Mouse (Mus musculus) lung, postnatal 25 days (tissue): Measurements from ENCODE around the gene Runx2.

Experiments used
- DNase-seq: peaks from one replicate; pipeline ENCODE4 v3.0.0; 2022; ENCODE audit warnings: low spot score

Runx2 gene

DNA sequence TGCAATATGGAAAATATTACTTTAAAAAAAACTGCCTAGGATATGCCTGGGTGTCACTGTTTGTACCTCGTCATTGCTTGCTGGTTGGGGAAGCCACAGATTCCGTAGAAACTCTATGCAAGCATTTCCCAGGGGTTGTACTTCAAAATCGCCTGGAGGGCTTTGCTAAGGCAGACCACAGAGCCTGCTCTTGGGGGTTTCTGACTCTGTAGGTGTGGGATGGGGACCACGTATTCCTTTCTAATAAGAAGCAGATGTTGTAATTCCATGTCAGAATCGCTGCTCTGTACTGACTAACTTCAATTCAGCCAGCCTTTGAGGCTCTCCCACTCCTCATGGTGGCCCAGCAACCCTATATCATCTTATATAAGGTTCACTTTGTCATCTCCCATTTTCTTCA lies 46.1 kb downstream of the Runx2 start:
- DNase-seq: no peak

DNA sequence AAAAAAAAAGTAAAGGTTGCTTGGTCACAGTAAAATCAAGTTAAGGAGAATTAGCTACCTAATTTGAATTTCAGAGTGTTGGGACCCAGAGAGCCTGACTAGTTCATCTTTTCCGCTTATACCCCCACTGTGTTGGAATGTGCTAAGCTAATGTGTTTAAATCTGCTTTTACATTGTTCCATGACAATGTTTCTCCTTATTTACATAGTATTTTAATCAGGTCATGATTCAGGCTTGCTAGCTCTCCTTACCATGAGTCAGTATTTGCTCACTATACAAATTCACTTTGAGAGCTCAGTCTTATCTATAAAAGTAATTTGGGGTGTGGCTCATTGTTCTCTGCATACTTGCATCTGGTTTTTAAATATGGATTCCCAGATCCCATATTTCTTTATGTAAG lies 47.2 kb downstream of the Runx2 start:
- no peak for DNase-seq

DNA sequence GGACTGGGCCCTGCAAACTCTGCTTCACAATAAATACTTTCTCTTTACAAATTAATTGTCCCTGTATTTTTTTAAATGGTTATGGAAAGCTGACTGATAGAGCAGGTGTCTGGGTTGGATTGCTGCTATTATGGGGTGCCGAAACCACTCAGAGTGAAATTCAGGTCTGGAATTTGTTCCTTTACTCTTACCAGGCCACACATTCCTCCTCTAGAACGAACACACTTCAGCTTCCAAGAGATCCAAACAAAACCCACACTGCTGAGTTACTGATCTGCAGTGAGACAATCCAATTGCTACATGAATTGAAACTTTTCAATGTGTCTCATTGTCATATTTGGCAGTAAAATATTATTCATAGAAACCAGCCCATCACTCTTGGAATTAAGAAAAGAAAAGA lies 47.6 kb downstream of the Runx2 start:
- DNase-seq: no peak

DNA sequence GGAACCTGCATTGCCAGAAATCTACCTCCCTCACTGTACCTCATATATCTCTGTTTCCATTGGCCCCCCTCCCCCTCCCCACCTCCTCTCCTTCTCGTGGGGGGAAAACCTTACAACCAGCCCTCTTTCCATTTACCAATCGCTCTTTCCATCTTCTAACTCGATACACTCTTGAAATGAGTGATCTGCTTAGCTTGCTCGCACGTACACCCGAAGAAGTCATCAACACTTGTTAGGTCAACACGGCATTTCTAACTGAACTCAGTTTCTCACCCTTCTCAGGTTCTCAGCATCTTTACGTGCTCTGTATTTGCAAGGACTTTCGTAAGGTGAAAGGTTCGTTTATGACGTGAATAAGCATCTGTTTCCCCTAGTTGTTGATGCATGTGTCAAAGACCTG lies 48.3 kb downstream of the Runx2 start:
- DNase-seq: no peak

DNA sequence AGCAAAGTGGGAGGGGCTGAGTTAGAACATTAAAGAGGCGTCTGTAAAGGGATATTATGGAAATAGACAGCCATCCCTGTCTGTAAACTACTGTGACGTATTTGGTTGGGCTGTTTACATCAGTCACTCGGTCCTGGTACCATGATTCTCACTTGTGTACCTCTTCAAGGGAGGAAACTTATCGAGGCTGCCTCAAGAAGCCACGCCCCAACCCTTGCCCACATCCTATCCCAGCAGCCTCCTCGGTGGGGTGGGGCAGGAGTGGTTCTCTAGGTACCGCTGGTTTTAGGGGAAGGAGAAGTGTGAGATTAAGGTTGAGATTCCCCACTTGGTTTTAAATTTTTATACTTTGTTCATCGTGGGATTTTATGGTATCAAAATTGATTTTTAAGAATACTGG lies 69.2 kb downstream of the Runx2 start:
- no peak for DNase-seq

DNA sequence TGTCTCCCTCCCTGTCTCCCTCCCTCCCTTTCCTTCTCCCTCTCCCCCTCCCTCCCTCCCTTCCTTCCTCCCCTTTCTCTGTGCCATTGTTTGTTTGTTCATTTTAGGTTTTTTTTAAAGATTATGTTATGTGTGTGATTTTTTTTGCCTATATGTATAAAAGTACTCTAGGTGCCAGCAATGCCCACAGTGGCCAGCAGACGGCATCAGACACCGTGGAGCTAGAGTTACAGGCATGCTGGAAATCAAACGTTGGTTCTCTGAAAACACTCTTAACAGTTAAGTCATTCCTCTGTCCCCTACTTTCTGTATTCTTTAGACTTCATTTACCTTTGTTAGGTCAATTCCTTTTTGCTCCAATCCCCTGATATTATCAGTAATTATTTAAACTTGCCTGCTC lies 70.8 kb downstream of the Runx2 start:
- no peak for DNase-seq

DNA sequence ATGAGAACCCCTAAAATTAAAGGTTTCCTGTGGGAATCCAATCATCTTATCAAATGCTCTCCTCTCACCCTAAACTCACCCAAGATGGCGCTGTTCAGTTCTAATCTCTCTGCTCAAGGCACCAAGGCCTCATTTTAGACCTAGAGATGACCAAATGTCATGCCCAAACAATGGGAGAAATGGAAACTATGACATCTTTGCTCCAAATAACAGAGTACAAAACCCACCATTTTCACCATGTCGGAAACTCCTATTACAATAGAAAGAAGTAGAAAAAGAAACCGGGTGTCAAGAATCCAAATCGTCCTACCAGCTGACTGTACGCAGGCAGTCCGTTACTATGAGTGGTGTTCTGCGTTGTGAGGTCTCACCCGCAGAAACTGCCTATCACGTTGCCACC lies 72.4 kb downstream of the Runx2 start:
- DNase-seq: no peak

DNA sequence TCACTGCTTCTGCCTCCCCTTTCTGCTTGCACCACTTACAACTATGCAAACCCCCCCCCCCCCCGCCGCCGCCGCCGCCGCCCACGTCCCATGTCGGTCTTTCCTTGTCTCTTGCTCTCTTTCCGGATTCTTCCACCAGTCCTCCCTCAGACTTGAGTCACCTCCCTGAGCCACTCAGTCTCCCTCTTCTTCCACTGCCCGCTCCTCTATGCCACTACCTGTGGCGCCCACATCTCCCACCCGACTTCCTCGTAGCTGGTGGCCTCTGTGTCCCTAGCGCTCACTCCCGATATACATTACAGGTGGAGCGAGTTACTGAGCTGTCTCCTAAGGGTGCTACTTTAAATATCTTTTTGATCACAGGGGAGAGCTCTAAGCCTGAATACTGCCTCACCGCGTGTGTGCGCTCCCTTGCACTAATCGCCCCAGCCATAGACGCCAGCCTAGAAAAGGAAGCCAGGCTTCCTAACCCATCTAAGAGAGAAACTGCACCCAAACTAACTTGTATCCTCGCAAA lies 76.4 kb downstream of the Runx2 start:
- no peak for DNase-seq

DNA sequence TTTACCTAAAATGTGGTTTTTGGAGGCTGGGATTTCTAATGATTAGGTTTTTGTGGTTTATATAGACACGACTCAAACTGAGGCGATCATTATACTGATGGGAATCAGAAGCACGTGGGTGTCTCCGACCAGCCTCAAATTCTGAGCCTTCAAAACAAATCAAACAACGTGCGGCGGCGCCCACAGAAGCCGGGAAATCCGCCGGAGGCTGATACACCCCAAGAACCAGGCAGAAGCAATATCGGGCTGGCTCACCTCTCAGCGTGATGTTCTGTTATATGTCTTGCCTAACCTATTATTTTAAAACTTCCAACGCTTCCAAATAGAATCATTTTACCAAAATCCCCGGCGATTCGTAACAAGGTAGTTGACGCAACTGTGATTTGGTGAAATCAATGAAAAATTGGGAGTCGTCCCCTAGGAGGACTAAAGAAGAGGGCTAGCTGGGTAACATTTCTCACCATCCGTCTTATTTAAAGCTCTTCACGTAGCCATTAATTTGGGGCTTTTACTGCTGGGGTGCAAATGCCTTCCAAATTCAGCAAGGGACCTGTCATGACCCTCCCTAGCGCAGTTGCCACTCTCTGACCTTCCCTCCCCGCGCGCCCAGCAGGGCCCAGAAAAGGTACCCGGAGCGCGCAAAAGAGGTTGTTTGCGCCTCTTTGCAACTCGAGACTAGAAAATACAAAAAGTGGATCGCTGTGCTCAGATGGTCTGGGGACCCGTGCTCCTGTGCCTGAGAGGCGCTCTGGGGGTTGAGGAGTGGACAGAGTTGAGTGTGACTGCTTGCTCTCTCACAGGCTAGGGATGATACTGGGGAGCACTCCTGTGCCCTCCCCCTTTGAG lies 77.1 kb downstream of the Runx2 start:
- DNase-seq: no peak

DNA sequence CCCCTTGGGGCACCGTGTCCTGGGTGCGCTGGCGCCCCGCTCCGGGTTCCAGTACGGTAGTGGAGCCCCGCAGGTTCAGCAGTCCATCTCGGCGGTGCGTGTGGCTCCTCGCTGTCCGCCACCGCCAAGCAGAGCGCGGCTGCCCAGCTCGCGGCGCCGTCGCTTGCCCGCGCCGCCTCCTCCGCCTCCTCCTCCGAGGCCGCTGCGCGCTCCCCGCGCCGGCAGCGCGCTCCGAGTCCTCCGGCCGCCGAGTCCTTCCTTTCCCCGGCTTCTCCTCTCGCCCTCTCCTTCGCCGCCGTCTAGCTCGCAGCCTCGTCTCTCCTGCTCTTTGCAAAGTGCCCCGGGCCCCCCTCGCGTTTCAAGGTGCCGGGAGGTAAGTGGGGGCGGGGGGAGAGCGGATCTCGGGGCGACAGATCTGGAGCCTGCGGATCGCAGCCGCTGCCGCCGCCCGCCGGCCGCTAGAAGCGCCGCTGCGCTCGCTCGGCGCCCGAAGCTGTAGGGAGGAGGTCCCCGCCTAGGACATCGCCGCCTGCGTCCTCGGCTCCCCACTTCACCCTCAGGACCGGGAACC lies 78.5 kb downstream of the Runx2 start:
- peak; percentile 64 for DNase-seq

DNA sequence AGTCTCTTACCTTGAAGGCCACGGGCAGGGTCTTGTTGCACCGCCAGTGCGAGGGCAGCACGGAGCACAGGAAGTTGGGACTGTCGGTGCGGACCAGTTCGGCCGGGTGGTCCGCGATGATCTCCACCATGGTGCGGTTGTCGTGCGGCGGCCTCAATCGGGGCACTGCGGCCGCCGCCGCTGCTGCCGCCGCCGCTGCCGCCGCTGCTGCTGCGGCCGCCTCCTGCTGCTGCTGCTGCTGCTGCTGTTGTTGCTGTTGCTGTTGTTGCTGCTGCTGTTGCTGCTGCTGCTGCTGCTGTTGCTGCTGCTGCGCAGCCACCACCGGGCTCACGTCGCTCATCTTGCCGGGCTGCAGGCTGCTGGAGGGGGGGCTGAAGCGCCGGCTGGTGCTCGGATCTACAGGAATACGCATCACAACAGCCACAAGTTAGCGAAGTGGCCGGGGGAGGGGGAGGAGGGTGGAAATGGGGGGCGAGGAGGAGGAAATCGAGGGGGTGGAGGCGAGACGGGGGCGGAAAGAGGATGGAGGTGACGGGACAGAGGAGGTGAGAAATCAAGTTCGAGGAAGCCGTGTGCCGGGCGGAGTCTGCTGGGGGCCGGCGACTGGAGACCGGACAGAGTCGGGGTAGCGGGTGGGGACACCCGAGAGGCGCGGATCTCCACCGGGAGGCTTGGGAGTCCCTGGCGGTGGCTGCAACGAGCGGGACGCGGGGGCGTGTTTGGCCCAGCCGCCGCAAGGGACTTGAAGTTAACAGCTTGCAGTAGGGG lies 79.2 kb downstream of the Runx2 start:
- DNase-seq: peak; percentile 16

DNA sequence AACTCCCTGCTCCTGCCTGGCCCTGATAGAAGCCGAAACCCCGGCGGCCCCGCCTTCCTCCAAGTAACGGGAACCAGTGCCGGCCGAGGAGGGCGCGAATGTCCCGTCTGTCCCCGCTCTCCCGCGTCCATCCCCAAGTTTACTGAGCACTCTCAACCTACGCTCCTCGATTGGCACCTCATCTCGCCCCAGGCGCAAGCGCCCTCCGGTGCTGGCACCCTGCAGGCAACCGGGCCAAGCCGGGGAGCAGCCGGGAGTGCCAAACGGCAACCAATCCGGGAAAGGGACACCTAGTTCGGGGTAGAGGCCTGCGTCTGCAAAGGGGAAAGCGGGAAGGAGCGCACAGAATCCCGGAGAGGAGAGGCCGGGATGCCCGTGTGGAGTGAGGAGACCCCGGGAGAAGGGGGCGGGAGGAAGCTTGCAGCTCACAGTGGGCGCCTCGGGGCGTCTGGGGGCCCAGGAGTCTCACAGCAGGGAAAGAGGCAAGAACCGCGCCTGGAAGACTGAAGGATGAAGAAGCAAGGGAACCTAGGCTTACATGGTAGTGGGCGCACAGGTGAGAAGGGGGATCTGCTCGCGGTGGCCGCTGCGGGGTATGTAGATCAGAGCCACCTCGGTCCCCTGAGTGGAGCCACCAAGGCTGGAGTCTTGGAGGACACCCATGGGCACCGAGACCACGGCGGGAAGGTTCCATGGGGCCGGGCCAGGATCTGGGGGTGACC lies 79.9 kb downstream of the Runx2 start:
- DNase-seq: no peak

DNA sequence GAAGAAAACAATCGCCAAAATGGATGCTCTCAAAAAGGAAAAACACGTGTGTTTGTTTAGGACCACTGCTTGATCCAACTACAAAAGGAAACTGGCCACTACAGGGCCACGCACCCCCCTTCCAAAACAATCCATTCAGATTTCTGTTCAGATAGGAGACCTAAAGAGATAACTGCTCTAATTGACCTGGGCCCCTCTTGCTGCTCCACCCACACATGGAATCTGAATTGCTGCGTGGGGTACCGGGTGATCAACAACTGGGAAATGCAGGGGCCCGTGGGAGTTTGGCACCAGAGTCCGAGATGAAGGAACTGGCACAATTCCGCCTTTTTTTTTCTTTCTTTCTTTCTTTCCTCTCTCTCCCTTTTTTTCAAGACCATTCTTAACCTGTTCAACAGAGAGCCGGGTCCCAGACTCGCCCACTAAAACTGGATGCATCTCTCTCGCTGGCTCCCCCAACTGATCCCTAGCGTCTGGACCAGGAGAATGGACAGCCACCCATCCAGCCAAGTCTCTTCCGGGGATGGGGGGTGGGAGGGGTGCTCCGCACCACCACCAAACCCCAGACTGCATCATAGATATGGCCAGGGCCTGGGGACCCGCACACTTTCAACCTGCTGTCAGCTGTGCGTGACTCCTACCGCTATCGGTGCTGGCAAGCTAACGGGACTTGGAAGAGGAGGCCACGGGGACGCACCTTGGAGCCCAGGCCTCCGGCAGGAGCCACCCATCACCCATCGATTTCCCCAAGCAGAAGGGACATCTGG lies 80.9 kb downstream of the Runx2 start:
- DNase-seq: no peak

DNA sequence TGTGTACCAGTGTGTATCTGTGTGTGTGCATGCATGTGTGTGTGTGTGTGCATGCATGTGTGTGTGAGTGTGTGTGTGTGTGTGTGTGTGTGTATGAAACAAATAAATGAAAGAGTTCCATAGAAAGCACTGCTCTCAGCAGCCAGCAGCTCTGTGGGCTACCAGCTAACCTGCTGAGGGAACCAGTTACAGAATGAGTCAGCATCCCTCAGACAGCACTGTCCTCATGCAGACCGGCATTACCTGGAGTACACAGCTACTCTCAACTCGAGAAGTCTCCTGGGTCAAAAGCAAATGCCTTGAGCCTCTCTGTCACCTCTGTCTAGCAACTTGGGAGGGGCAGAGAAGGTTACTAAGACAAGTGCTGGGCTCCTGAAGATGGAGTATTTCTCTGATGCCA lies 86.1 kb downstream of the Runx2 start:
- DNase-seq: no peak

DNA sequence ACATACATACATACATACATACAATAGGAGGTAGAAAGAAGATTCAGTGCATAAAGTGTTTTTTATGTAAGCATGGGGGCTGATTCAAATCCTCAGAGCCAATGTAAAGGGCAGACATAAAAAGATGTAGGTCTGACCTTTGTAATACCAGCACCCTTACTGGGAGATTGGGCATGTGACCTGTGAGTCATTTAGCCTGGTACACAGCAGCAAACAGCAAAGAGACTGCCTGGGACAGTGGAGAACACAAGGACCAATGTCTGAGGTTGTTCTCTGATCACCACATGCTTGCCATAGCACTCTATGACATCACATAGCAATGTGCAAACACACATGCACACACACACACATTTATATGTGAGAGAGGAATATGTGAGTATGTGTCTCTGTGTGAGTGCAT lies 86.9 kb downstream of the Runx2 start:
- DNase-seq: no peak

DNA sequence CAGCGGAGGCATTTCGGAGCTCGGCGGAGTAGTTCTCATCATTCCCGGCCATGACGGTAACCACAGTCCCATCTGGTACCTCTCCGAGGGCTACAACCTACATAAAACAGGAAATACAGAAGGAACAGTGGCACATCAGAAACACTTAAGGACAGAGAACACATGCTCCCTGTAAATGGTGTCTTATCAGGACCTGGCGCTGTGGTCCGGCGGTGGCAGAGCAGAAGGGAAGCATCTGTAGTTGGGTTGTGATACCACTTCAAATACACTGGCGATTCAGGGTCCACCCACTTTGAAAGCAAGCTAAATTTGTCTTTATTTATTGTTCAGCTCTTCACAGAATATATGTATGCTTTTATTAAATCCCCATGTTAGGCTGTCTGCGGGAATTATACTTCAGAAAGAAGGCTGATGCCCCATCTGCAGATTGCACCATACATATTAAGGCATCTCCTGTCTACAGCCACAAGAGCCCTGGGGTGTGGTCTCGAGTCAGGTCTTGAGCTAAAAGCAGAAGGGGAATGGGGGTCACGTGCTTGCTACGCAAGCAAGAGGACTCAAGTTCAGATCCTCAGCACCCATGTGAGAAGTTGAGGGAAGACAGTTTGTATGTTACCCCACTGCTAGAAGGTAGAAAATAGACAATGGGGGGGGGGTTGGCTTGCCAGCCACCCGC lies 89.7 kb downstream of the Runx2 start:
- DNase-seq: no peak

DNA sequence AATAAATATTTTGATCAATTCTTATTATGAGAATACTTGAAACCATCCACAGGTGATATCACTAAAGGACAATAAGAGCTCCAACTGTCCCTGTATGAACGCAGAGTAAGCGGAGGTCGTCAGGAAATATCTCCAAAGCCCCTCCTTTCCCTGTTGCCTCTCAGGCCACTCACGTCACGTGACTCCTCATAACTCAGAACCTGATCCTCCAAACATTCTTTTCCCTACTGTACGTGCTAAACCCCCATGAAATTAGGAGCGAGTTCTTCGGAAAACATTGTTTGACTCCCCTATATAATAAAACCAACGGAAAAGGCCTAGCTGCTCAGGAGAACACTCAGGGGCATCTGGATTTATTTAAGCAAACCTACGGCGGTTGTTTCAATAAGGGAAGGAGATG lies 90.3 kb downstream of the Runx2 start:
- DNase-seq: no peak

DNA sequence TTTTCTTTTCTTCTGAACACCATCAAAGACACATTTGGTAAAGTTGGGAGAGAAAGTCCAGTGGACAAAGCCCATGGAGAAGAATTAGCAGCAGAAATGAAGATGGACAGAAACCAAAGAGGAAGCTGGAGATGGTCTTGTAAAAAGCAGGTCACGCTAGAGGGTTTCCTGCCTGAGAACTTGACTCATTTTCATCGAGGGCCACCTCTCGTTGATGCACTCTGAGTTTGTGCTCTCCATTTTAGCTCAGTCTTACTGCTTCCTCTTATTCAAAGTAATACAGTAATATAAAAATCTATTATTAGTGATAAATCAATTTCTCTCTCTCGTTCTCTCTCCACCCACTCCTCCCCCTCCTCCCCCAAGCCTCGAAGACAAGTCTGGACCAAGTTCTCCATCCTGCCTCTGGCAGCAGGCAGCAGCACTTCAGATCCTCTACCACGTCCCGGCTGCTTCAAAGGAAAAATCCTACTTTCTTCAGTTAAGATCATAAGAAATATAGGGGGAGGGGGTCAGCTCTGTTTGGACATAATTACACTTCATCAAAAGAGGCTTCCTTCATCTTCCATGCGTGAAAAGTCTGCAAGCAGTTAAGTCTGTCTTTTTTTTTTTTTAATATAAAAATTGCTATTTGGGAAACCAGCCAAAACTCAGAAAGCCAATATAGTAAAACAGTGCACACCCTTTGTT lies 92.3 kb downstream of the Runx2 start:
- DNase-seq: no peak

DNA sequence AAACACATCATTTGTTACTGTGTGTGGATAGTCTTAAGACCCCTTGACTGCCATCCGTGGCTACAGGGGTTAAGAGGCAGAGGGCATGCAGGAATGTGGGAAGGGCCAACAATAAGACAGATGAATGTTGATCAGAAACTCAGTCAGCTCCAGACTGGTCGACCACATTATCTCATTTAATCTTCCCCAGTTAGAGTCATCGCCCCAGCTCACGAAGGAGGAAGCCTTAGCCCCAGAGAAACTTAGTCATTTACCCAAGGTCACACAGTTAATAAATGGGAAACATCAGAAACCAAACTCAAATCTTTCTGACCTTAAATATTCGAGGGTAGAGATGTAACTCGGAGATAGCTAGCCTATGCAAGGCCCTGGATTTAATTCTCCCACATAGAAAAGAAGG lies 96.0 kb downstream of the Runx2 start:
- DNase-seq: no peak

DNA sequence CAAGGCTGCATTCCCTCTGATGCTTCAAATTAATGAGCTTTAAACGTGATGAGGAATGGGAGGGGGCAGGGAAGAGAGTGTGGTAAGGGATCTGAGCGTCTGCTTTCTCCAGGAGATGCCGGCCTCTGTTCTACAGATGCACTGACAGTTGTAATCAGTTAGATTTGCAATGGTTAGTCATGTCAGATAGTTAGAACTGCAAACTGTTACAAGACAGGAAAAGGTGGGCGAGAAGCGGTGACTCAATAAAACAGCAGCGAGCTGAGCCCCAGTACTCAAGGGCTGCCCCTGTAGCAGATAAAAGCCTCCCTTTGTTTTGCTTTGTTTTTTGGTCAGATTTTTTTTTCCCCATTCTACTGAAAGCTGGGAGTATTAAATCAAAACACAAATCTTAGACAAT lies 96.6 kb downstream of the Runx2 start:
- no peak for DNase-seq
